Mouse (Mus musculus): ENCODE results near the gene 2010300C02Rik. TPM values are rescaled to one million over a fixed set of nuclear protein-coding genes. Genes with fewer than 3 reads are reported as not detected.
"Not testable (repeated sequence)": the region's sequence is repeated elsewhere in the genome, so short reads cannot be mapped to it uniquely, and the experiment has no call there.

2010300C02Rik gene
- polyA plus RNA-seq, 1 experiment from 2014 or later = 0.65 TPM

DNA sequence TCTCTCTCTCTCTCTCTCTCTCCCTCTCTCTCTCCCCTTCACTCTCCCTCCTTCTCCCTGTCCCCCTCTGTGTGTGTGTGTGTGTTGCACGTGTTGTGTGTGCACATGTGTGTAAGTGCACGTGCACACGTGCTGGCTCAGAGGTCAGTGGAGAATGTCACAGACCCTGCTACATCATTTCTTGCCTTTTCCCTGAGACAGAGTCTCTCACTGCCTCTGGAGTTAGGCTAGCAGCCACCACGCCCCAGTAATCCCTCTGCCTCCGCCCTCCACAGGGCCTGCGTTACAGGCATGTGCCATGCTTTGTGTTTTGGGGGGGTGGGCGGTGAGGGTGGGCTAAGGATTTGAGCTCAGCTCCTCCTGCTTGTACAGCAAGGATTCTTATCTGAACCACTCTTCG is 118.4 kb downstream of the 2010300C02Rik start:
- H3K27ac ChIP-seq (replicated peaks; ENCODE audit: low read depth, low read length) = no peak overlapping the region
- no peaks in the 10 kb centered on the region for H3K36me3 ChIP-seq (replicated peaks; ENCODE audit: control insufficient read depth, insufficient read depth, low read depth, low read length)
- no peaks in the 10 kb centered on the region for H3K9me3 ChIP-seq (replicated peaks; ENCODE audit: control insufficient read depth, low read length)
- no peak for ATAC-seq (replicated peaks; ENCODE audit: insufficient number of reproducible peaks, low FRiP score, low TSS enrichment, low read depth)
- H3K4me2 ChIP-seq (ENCODE audit: low read depth, low read length) = no peak overlapping the region
- no peaks in the 10 kb centered on the region for H3K4me1 ChIP-seq (ENCODE audit: control insufficient read depth, insufficient read depth, low read length)
- WGBS = 89% methylated on average over 8 of the region's 8 CpGs
- DNase-seq (ENCODE audit: low spot score) = no peak
- no peaks in the 10 kb centered on the region for H3K27me3 ChIP-seq (ENCODE audit: control insufficient read depth, insufficient read depth, low read length)
- no peak overlapping the region for H3K4me3 ChIP-seq (ENCODE audit: low read depth, low read length)
- no peak overlapping the region for H3K9ac ChIP-seq (replicated peaks; ENCODE audit: low read length)

DNA sequence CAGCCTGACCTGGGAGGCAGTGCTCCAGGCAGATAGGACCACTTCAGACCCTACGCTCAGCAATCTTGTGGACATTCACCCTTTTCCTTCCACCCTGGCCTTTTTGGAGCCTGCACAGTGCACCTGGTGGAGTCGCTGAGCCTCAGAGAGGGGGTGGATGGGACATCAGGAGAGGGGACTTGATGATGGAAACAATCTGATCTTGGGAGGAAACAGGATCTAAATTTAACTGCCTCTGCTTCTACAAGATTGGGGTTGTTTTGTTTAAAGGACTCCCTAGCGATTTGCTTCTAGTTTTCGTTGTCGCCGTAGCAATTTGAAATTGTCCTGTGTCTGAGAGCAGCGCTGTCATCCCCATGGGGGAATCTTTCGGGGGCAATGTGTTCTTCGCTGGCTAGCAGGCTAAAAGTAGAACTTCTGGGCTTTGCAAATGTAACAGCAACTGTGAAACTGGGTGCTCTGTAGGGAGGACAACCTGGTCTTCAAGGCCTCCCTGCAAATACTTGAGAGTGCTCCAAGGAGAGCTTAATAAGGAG is 119.2 kb downstream of the 2010300C02Rik start:
- WGBS = 75% methylated on average over 9 of the region's 9 CpGs
- ATAC-seq (replicated peaks; ENCODE audit: insufficient number of reproducible peaks, low FRiP score, low TSS enrichment, low read depth) (no peak), DNase-seq (ENCODE audit: low spot score) (no peak)
- Histone ChIP-seq H3K9ac (replicated peaks; ENCODE audit: low read length) (no peak overlapping the region), H3K9me3 (replicated peaks; ENCODE audit: control insufficient read depth, low read length) (no peaks in the 10 kb centered on the region), H3K36me3 (replicated peaks; ENCODE audit: control insufficient read depth, insufficient read depth, low read depth, low read length) (no peaks in the 10 kb centered on the region), H3K4me1 (ENCODE audit: control insufficient read depth, insufficient read depth, low read length) (no peaks in the 10 kb centered on the region), H3K27ac (replicated peaks; ENCODE audit: low read depth, low read length) (no peak overlapping the region), H3K27me3 (ENCODE audit: control insufficient read depth, insufficient read depth, low read length) (no peaks in the 10 kb centered on the region), H3K4me3 (ENCODE audit: low read depth, low read length) (no peak overlapping the region), H3K4me2 (ENCODE audit: low read depth, low read length) (no peak overlapping the region)

DNA sequence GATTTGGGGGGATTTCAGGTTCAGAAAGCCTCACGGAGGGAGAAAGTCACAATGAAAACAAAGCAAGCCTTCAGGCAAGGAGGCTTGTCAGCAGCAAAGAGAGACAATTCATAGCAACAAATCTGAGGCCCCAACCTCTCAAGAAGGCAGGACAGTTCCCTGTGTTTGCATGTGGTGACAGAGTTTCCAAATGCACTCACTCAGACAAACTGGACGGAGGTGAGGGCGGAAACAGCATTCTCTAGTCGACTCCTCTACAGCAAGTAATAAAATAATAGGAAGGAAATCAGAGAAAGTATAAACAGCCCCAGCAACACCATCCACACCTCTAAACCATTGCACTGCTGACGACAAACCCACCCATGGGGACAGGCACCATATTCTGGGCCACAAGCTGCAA is 120.9 kb downstream of the 2010300C02Rik start:
- H3K4me3 ChIP-seq (ENCODE audit: low read depth, low read length) = no peak overlapping the region
- H3K4me2 ChIP-seq (ENCODE audit: low read depth, low read length) = no peak overlapping the region
- no peaks in the 10 kb centered on the region for H3K36me3 ChIP-seq (replicated peaks; ENCODE audit: control insufficient read depth, insufficient read depth, low read depth, low read length)
- WGBS = 69% methylated on average over 5 of the region's 5 CpGs
- ATAC-seq (replicated peaks; ENCODE audit: insufficient number of reproducible peaks, low FRiP score, low TSS enrichment, low read depth) (no peak), DNase-seq (ENCODE audit: low spot score) (no peak)
- H3K9ac ChIP-seq (replicated peaks; ENCODE audit: low read length) = no peak overlapping the region
- H3K27me3 ChIP-seq (ENCODE audit: control insufficient read depth, insufficient read depth, low read length) = no peaks in the 10 kb centered on the region
- H3K9me3 ChIP-seq (replicated peaks; ENCODE audit: control insufficient read depth, low read length) = no peaks in the 10 kb centered on the region
- H3K27ac ChIP-seq (replicated peaks; ENCODE audit: low read depth, low read length) = no peak overlapping the region
- no peaks in the 10 kb centered on the region for H3K4me1 ChIP-seq (ENCODE audit: control insufficient read depth, insufficient read depth, low read length)

DNA sequence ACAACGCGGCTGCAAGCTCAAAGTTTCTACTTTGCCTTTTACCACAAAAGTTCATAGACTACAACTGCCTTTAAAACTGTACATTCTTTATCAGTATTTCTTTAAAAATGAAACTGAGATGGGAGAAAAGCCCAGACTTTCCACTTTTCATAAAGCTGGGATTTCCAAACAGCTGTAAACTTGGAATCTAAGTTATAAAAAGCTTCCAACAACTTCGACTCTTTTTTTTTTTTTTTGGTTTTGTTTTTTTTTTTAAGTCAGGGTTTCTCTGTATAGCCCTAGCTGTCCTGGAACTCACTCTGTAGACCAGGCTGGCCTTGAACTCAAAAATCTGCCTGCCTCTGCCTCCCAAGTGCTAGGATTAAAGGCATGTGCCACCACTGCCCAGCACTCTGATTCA is 125.1 kb downstream of the 2010300C02Rik start:
- not testable (repeated sequence) for H3K9me3 ChIP-seq (replicated peaks; ENCODE audit: control insufficient read depth, low read length); H3K27ac ChIP-seq (replicated peaks; ENCODE audit: low read depth, low read length); DNase-seq (ENCODE audit: low spot score); H3K36me3 ChIP-seq (replicated peaks; ENCODE audit: control insufficient read depth, insufficient read depth, low read depth, low read length); H3K4me2 ChIP-seq (ENCODE audit: low read depth, low read length); H3K4me3 ChIP-seq (ENCODE audit: low read depth, low read length); H3K9ac ChIP-seq (replicated peaks; ENCODE audit: low read length); H3K27me3 ChIP-seq (ENCODE audit: control insufficient read depth, insufficient read depth, low read length); H3K4me1 ChIP-seq (ENCODE audit: control insufficient read depth, insufficient read depth, low read length); ATAC-seq (replicated peaks; ENCODE audit: insufficient number of reproducible peaks, low FRiP score, low TSS enrichment, low read depth)
- 89% methylated on average over 3 of the region's 3 CpGs for WGBS

DNA sequence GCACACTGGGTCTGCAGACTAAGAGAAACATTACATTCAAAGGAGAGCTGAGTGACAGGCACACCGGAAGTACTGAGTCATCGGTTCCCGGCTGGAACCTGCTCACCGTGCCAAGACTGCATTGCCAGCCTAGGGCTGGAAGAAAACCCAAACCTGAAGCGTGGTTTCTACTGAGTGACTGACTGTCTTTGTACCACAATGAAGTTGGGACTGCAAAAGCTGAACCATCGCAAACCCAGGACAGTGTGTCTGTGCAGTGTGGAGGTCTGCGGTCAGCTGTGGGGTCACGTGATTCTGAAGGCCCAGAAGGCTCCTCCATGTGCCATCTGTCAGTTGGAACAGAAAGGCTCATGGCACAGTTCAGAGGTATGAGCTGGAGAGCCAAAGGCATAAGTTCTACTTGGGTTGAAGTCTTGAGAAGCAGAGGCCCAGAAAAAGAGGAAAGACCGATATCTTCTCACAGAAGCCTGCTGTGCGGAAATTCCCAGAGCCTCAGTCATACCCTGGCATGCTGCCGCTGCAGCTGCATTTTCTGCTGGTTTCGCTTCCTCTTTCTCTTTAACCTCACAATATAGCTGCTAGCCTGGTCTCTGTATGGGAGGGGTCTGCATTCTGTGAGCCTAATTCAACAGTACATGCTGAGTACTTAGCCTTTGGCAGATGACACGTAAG is 133.9 kb downstream of the 2010300C02Rik start:
- no peak overlapping the region for H3K4me2 ChIP-seq (ENCODE audit: low read depth, low read length)
- ATAC-seq (replicated peaks; ENCODE audit: insufficient number of reproducible peaks, low FRiP score, low TSS enrichment, low read depth) = no peak
- WGBS = 92% methylated on average over 13 of the region's 13 CpGs

DNA sequence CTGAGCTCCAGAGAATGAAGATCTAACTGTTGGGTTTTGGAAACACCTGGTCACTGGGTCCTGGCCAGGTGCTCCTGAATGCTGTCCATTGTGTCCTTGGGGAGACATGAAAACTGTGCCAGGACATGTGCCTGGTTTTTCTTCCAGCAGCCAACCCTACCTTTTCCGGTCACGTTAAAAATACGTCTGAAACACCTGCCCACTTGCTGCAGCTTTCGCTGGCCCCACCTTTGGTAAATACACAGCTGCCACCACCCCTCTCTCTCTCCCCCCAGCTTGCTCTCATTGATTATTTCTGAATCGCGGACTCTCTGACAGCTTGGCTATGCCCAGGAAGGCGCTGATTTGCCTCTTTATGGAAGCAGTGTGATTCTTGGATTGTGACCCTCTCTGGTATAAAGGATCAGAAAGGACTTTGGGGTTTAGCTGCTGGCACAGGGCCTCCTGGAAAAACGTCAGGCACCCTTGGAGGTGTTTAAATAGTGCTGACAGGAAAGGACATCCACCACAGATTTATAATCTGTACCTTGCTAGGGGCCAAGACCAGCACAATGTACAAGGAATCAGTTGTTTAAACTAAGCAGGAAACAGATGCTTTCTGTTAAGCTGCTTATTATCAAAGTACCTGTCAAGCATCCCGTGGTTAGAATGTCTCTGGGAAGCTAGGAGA is 136.0 kb downstream of the 2010300C02Rik start:
- no peak overlapping the region for H3K4me2 ChIP-seq (ENCODE audit: low read depth, low read length)
- DNase-seq (ENCODE audit: low spot score) = no peak
- no peak overlapping the region for H3K4me3 ChIP-seq (ENCODE audit: low read depth, low read length)
- no peaks in the 10 kb centered on the region for H3K4me1 ChIP-seq (ENCODE audit: control insufficient read depth, insufficient read depth, low read length)
- H3K27ac ChIP-seq (replicated peaks; ENCODE audit: low read depth, low read length) = no peak overlapping the region
- H3K9me3 ChIP-seq (replicated peaks; ENCODE audit: control insufficient read depth, low read length) = no peaks in the 10 kb centered on the region
- no peak for ATAC-seq (replicated peaks; ENCODE audit: insufficient number of reproducible peaks, low FRiP score, low TSS enrichment, low read depth)
- no peaks in the 10 kb centered on the region for H3K27me3 ChIP-seq (ENCODE audit: control insufficient read depth, insufficient read depth, low read length)
- 74% methylated on average over 9 of the region's 9 CpGs for WGBS
- no peaks in the 10 kb centered on the region for H3K36me3 ChIP-seq (replicated peaks; ENCODE audit: control insufficient read depth, insufficient read depth, low read depth, low read length)
- no peak overlapping the region for H3K9ac ChIP-seq (replicated peaks; ENCODE audit: low read length)

More for the DNA sequence above, 133.9 kb downstream of the 2010300C02Rik start:
- no peaks in the 10 kb centered on the region for H3K36me3 ChIP-seq (replicated peaks; ENCODE audit: control insufficient read depth, insufficient read depth, low read depth, low read length)
- H3K9me3 ChIP-seq (replicated peaks; ENCODE audit: control insufficient read depth, low read length) = no peaks in the 10 kb centered on the region
- DNase-seq (ENCODE audit: low spot score) = no peak
- H3K4me3 ChIP-seq (ENCODE audit: low read depth, low read length) = no peak overlapping the region
- no peaks in the 10 kb centered on the region for H3K4me1 ChIP-seq (ENCODE audit: control insufficient read depth, insufficient read depth, low read length)
- H3K27me3 ChIP-seq (ENCODE audit: control insufficient read depth, insufficient read depth, low read length) = no peaks in the 10 kb centered on the region
- no peak overlapping the region for H3K9ac ChIP-seq (replicated peaks; ENCODE audit: low read length)
- H3K27ac ChIP-seq (replicated peaks; ENCODE audit: low read depth, low read length) = no peak overlapping the region

DNA sequence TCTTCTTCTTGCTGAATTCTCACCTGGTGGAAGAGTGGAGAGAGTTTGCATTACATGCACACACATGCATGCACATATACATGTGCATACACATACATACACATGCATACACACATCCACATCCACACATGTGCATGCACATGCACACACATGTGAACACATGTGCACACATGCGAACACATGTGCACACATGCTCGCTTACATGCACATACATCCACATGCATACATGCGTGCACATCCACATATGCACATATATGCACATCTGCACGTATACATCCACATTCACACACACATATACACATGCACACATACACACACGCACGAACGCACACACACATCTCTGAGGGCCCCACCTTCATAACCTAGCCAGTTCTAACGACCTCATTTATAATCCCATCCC is 136.7 kb downstream of the 2010300C02Rik start:
- 91% methylated on average over 8 of the region's 8 CpGs for WGBS
- H3K36me3 ChIP-seq (replicated peaks; ENCODE audit: control insufficient read depth, insufficient read depth, low read depth, low read length) = no peaks in the 10 kb centered on the region
- DNase-seq (ENCODE audit: low spot score) (no peak), ATAC-seq (replicated peaks; ENCODE audit: insufficient number of reproducible peaks, low FRiP score, low TSS enrichment, low read depth) (no peak)
- H3K4me2 ChIP-seq (ENCODE audit: low read depth, low read length) = no peak overlapping the region
- H3K4me3 ChIP-seq (ENCODE audit: low read depth, low read length) = no peak overlapping the region
- H3K9me3 ChIP-seq (replicated peaks; ENCODE audit: control insufficient read depth, low read length) = no peaks in the 10 kb centered on the region
- H3K27ac ChIP-seq (replicated peaks; ENCODE audit: low read depth, low read length) = no peak overlapping the region
- no peaks in the 10 kb centered on the region for H3K4me1 ChIP-seq (ENCODE audit: control insufficient read depth, insufficient read depth, low read length)
- H3K9ac ChIP-seq (replicated peaks; ENCODE audit: low read length) = no peak overlapping the region
- H3K27me3 ChIP-seq (ENCODE audit: control insufficient read depth, insufficient read depth, low read length) = no peaks in the 10 kb centered on the region

DNA sequence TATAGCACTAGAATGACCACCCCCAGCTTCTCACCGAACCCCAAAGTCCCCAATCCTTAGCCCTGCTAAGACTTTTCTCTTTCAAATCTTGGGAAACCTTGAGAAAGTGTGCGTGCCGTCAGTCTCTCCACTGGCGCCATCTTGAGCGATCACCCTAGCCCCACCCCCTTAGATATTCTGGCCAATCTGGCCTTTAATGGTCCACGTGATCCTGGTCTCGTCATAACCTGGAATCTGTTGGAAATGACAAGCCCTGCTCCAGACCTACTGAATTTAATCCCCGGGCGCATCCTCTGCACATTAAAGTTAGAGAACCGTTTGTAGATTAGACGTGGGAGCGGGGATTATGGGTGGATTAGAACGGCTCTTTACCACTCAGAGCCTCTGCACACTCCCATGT is 140.2 kb downstream of the 2010300C02Rik start:
- no peak overlapping the region for H3K27ac ChIP-seq (replicated peaks; ENCODE audit: low read depth, low read length)
- DNase-seq (ENCODE audit: low spot score) (no peak), ATAC-seq (replicated peaks; ENCODE audit: insufficient number of reproducible peaks, low FRiP score, low TSS enrichment, low read depth) (no peak)
- no peak overlapping the region for H3K4me2 ChIP-seq (ENCODE audit: low read depth, low read length)
- 94% methylated on average over 13 of the region's 13 CpGs for WGBS
- no peaks in the 10 kb centered on the region for H3K9me3 ChIP-seq (replicated peaks; ENCODE audit: control insufficient read depth, low read length)
- no peaks in the 10 kb centered on the region for H3K4me1 ChIP-seq (ENCODE audit: control insufficient read depth, insufficient read depth, low read length)
- no peak overlapping the region for H3K4me3 ChIP-seq (ENCODE audit: low read depth, low read length)
- no peaks in the 10 kb centered on the region for H3K27me3 ChIP-seq (ENCODE audit: control insufficient read depth, insufficient read depth, low read length)
- no peaks in the 10 kb centered on the region for H3K36me3 ChIP-seq (replicated peaks; ENCODE audit: control insufficient read depth, insufficient read depth, low read depth, low read length)
- no peak overlapping the region for H3K9ac ChIP-seq (replicated peaks; ENCODE audit: low read length)
